Mouse (Mus musculus) MEL (cell line): ENCODE data around the gene Slc5a1.

Experiments used
- CHD2 ChIP-seq: IDR thresholded peaks from 2 replicates; pipeline ENCODE4 v1.6.1; 2011; ENCODE audit warnings: low read length, improper control_type of control experiment
- CTCF ChIP-seq, 3 experiments: IDR thresholded peaks in 2 of 3; conservative IDR thresholded peaks in 1 of 3; 2 replicates each; pipeline ENCODE4 v1.5.1; 2011 to 2012; ENCODE audit warnings: low read length in 3 of 3, low read depth in 2 of 3, mild to moderate bottlenecking in 2 of 3, improper control_type of control experiment in 1 of 3, inconsistent platforms in 1 of 3, mixed read lengths in 1 of 3, moderate library complexity in 1 of 3; ENCODE audit not compliant: control insufficient read depth in 1 of 3, insufficient read depth in 1 of 3, poor library complexity in 1 of 3, severe bottlenecking in 1 of 3
- GATA1 ChIP-seq: IDR thresholded peaks from 2 replicates; pipeline ENCODE4 v1.6.1; 2011; ENCODE audit warnings: low read depth, low read length, improper control_type of control experiment
- MAX ChIP-seq: IDR thresholded peaks from 2 replicates; pipeline ENCODE4 v1.6.1; 2011; ENCODE audit warnings: low read length, improper control_type of control experiment
- MYB ChIP-seq: IDR thresholded peaks from 2 replicates; pipeline ENCODE4 v1.6.1; 2011; ENCODE audit warnings: mild to moderate bottlenecking, low read depth, low read length, improper control_type of control experiment
- POLR2A ChIP-seq, 2 experiments: IDR thresholded peaks; 2 replicates each; pipeline ENCODE4 v1.6.1; 2011 to 2012; ENCODE audit warnings: low read length in 2 of 2, mild to moderate bottlenecking in 2 of 2, control low read depth in 1 of 2, improper control_type of control experiment in 1 of 2, low read depth in 1 of 2, moderate library complexity in 1 of 2; ENCODE audit not compliant: control insufficient read depth in 1 of 2, insufficient read depth in 1 of 2, poor library complexity in 1 of 2
- RAD21 ChIP-seq: IDR thresholded peaks from 2 replicates; pipeline ENCODE4 v1.6.1; 2011; ENCODE audit warnings: mild to moderate bottlenecking, low read depth, low read length, improper control_type of control experiment
- TAL1 ChIP-seq: IDR thresholded peaks from 2 replicates; pipeline ENCODE4 v1.6.1; 2012; ENCODE audit warnings: mild to moderate bottlenecking, inconsistent platforms, low read length, moderate library complexity, mixed read lengths
- TBP ChIP-seq: IDR thresholded peaks from 2 replicates; pipeline ENCODE4 v1.8.0; 2011; ENCODE audit warnings: low read depth, low read length, improper control_type of control experiment
- TCF12 ChIP-seq: IDR thresholded peaks from 2 replicates; pipeline ENCODE4 v1.6.1; 2014; ENCODE audit warnings: low read depth, mild to moderate bottlenecking, inconsistent platforms, low read length, improper control_type of control experiment, moderate library complexity

DNA sequence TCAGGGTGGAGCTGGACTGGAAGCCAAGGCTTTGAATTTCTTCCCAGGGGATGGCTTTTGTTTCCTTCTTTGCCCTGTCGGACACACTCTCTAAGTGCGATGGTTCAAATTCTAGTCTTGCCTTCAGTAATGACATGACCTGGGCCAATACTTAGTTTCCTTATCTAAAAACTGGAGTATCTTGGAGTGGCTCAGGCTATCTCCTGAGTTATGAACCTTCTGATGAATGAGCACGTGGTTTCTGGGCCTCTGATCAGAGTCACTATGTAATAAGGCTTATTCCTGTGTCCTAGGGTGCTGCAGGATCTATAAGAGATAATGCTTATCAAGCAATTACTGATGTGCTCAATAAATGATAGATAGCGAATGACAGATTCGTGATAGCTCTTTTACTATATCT is 19.4 kb upstream of the Slc5a1 start:
- no peak for TF ChIP-seq CTCF (IDR thresholded peaks at IDR 0.05 in 2 of 3, conservative IDR thresholded peaks at IDR 0.05 in 1 of 3; ENCODE audit: control insufficient read depth in 1 of 3, insufficient read depth in 1 of 3, low read depth in 2 of 3, low read length in 3 of 3, poor library complexity in 1 of 3, severe bottlenecking in 1 of 3)
- no peak for TF ChIP-seq POLR2A (IDR thresholded peaks at IDR 0.05; ENCODE audit: control insufficient read depth in 1 of 2, insufficient read depth in 1 of 2, low read depth in 1 of 2, low read length in 2 of 2, poor library complexity in 1 of 2)
- TF ChIP-seq TAL1, result no peak
- no peak for TF ChIP-seq TBP
- TF ChIP-seq TCF12, result no peak
- TF ChIP-seq MYB, result no peak
- peak; percentile 36; the same call in 1 of the 2 replicates for TF ChIP-seq MAX
- TF ChIP-seq RAD21, result no peak
- no peak for TF ChIP-seq CHD2
- no peak for TF ChIP-seq GATA1
